Mouse (Mus musculus): ENCODE results near the gene Jmjd1c.

Jmjd1c gene

DNA sequence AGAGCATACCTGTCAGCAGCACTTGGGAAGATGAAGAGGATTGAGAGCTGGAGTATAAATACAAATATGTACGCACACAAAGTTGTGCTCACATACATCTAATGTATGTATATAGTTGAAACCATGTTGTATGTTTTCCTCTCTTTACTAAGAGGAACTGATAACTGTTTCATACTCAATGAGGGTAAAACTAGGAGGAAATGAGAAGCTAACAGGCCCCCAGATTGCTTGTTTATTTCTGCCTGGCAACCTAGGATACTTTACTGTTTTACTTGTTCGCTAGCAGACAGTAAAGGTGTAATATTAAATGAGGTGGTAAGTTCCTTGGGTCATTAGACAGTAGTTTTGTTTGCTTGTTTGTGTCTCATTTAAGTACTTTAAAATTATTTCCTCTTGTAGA, 41.5 kb downstream of the Jmjd1c start:
- no peak for DNase-seq

- no peak for DNase-seq
Measured at GRCm38 (mm10) chr10:67143661-67144060, 47.7 kb downstream of the Jmjd1c start.

DNA sequence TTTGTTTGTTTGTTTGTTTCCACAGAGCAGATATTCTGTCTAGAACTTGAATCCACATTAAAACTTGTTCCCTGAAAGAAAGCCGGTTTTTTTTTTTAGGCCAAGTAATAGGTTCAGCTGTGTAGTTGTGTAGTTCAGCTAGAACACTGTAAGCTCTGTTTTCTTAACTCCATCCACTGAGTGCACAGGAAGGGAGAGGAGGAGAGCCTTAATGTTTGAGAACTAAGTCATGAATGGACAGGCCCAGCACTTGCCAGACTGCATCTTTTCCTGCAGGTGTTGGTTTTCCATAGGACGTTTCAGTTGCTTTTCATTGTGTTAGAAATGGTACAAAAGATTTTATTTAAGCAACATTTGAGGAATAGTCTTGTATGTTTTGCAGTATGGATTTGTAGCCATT, 48.3 kb downstream of the Jmjd1c start:
- DNase-seq: no peak

- DNase-seq: no peak
Measured at GRCm38 (mm10) chr10:67145623-67146022, 49.7 kb downstream of the Jmjd1c start.

DNA sequence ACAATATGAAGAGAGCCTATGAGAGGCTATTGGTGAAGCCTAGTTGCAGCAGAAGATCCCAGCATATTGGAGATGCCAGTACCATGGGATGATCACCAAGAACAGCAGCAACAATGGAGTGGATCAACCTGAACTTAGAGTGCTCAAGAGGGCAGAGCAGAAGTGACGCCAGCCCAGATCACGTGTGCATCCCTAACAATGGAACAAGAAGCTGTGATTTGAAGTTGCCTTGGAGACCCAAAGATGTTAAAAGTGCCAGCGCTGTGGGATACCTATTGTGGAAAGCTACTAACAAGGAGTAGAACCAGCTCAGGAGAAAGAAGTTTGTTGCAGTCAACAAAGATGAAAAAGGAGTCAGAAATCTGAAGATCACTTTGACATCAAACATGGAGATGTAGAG, 55.8 kb downstream of the Jmjd1c start:
- DNase-seq: no peak

DNA sequence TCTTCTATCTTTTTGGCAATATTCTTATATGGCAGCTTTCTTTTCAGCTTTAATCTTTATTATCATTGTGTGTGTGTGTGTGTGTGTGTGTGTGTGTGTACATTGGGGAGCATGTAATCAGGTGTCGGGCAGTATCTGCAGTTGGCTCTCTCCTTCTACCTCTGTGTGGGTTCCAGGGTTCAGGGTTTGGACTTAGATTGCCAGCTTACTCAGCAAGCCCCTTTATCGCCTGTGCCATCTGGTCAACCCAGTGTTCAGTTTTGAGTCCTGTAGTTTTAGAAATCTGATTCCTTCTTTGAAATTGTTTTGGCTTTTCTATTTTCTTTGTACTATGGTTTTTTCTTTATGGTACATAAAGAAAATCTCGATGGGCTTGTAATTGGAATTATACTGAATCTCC, 58.7 kb downstream of the Jmjd1c start:
- no peak for DNase-seq

DNA sequence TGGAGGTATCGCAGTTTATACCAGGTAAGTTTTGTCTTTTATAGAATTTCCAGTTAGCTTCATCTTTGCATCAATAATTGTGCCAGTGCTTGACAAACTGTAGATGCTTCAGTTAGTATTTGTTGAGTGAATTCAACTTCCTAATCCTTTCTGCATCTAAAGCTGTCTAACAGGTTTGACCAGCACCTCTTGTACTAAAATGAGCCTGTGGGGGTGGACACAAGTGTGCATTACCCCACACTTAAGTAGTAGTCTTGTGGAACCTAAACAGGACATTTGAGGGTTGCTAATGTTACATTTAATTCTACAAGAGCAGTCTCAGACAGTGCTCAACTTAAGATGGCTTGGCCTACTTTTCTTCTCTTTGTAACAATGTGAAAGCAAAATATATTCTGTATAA, 78.1 kb downstream of the Jmjd1c start:
- DNase-seq: peak; percentile 32

GRCm38 (mm10) chr10:67176031-67176430, 80.1 kb downstream of the Jmjd1c start:
- DNase-seq: peak; percentile 67

- no peak for DNase-seq
Measured at GRCm38 (mm10) chr10:67176932-67177331, 81.0 kb downstream of the Jmjd1c start.

- no peak for DNase-seq
Measured at GRCm38 (mm10) chr10:67177410-67177809, 81.5 kb downstream of the Jmjd1c start.

- DNase-seq: no peak
Measured at GRCm38 (mm10) chr10:67180021-67180420, 84.1 kb downstream of the Jmjd1c start.

GRCm38 (mm10) chr10:67180799-67181198, 84.9 kb downstream of the Jmjd1c start:
- no peak for DNase-seq

DNA sequence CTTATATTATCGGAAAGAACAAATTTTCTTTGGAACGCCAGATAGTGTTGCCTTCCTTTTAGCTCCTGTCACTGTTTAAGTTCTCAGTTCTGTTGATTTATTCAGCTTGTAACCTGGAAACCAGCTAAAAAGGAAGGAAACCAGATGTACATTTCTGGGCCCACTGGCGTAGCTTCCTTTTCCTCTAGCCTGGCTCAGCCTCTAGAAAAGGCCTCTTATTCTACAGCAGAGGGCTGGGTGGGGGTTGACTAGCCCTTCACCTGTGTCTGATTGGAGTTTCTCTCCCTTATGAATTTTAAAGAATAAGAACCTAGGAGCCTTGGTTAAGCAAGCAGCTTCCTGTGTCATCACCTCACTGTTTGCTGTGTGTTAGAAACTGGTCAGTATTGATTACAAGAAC, 86.7 kb downstream of the Jmjd1c start:
- DNase-seq: no peak

DNA sequence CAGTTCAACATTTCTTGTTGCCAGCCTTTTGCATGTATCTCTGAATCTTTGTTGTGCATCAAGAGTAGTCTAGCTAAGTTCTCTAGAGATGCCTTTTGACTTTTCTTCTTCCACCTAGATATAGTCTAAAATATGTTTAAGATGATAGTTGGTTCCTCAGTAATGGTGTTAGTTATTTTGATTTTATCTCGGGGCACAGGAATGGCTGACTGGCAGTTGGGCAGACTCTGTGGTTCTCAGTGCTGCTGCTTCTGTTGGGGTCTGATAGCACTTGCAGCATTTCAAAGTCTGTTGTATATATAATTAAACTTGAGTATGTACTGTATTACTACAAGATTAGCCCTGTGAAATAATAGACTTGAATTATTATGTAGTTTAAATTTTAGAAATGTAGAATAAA, 87.2 kb downstream of the Jmjd1c start:
- no peak for DNase-seq

GRCm38 (mm10) chr10:67184441-67185070, 88.6 kb downstream of the Jmjd1c start:
- no peak for DNase-seq

DNA sequence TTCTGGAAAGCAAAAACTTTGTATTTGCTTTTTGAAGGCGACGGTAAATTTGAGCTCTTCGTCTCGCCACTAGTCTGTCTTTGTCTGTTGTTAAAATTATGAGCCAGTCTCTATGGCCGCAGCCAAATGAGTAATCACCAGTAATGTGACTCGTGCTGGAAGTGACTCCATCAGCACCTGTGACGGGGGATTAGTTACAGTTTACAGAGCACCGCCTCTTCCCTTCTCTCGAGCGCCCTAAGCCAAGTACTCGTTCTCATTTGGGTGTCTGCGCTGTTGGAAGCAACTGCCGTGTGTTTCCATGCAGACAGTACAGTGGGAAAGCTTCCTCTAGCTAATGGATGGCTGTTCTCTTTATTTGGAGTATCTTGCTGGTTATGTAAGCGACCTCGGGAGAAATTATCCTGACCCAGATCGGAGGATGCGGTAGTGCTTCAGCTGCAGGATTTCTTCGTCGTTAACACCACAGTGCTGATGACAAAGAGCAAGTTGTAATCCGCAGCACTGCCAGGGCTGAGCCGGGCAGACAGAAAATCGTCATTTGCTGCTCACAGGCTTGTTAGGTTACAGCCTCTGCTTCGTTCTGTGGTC, 89.7 kb downstream of the Jmjd1c start:
- peak; percentile 91 for DNase-seq

DNA sequence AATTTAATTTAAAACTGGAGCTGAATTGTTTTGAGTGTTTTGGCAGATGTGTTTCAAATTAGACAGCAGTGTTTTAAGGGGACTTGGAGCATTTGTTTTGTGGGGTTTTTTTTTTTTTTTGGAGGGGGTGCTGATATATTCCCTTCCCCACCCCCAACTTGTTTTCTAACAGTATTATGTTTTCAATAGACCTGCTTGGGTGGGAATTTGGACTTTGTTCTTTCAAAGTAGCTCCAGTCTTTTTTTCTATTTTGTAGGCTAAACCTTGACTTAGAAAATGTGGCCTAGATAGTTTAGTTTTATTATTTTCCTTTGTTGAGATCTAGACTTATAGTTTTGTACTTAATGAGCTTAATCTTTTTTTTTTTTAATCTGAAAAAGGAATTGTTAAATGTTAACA, 90.6 kb downstream of the Jmjd1c start:
- no peak for DNase-seq

DNA sequence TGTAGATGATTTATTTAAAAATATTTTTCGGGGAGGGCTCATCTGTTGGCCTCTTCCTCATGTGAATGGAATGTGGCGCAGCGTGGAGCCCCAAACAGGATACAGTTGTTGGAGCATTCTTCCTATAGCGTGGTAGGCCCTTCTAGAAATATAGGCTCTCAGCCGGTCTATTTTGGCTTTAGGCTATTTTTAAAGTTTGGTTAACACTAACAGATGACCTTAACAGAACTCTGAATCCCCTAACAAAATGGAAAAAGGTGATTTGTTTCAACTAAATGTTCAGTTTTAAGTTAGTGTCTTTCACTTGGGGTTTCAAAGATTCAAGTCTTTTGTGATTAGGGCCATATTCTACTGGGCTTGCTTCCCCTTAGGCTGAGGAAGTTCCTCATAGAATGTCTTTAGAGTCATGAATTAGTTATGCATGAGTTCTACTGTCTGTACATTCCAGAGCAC, 91.1 kb downstream of the Jmjd1c start:
- peak; percentile 37 for DNase-seq

DNA sequence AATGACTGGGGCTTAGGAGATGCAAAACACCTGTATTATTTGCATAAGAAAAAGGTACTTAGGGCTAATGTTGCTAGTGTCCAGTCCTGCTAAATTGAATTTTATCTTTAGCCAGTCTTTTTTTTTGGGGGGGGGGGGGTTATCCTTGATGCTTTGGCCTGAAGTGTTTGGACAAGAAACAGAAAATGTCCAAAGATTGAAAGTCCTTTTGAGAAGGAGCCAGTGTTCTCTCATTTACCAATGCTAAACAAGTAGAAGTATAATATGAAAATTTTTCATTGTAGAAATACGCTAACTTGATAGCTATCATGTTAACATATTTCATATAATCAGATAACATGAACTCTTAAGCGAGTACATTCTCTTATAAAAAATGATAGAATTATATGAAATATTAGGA, 92.0 kb downstream of the Jmjd1c start:
- no peak for DNase-seq

- DNase-seq: no peak
Measured at GRCm38 (mm10) chr10:67189057-67189456, 93.1 kb downstream of the Jmjd1c start.

DNA sequence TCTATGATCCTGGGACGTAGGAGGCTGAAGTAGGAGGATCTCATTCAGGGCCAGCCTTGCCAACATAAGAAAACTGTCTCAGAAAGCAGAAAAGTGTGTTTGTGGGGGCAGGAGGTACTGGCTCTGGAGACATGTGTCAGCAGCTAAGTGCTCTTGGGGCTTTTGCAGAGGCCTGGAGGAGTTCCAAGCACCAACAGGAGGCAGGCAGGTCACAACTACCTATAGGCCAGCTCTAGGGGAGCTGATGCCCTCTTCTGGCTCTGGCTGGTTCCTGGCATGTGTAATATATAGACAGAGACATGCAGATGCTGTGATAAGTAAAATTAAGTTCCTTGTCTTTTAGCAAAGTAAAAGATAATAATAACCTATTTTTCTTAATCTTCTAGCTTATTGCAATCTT, 94.3 kb downstream of the Jmjd1c start:
- DNase-seq: no peak

- no peak for DNase-seq
Measured at GRCm38 (mm10) chr10:67192366-67192765, 96.4 kb downstream of the Jmjd1c start.

DNA sequence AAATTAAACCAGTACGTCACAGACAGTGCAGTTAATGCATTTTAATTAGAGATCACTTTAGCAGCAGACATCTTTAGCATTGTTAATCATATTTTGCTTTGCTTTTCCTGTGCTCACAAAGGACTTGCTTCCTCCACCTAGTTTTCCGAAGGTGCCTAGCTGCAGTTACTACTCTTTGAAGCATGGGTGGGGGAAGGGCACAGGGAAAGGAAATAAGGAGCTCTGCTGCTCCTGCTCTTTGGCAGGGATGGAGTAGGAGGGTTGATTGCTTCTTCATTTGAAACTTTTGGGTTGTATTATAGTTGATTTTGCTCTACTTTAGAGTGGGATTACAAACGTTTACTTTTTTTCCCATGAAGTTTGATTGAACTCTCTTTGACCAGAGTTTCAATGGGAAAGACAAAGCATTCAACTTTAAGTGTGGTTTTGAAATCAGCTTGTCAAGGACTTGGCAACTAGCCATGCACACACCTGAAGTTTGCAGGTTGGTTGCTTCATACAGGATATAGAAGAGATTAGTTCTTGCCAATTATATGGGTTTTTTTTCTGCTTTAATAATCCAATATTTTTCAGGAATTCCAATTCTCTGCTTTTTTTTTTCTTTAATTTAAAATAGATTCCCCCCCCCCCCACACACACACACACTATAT, 97.2 kb downstream of the Jmjd1c start:
- DNase-seq: no peak

DNA sequence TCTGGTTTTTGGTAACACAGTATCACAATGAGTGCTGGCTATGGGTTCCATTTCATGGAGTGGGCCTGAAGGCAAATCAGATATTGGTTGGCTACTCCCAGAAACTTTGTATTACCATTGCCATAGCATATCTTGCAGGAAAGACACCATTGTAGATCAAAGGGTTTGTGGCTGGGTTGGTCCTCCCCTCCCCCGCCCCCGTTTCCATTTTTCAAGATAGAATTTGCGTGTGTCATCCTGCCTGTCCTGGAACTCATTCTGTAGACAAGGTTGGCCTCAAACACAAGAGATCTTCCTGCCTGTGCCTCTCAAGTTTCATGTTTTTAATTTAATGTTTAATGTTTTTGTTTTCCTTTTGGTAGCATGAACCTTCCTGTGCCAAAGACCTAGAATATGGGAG, 98.1 kb downstream of the Jmjd1c start:
- no peak for DNase-seq

DNA sequence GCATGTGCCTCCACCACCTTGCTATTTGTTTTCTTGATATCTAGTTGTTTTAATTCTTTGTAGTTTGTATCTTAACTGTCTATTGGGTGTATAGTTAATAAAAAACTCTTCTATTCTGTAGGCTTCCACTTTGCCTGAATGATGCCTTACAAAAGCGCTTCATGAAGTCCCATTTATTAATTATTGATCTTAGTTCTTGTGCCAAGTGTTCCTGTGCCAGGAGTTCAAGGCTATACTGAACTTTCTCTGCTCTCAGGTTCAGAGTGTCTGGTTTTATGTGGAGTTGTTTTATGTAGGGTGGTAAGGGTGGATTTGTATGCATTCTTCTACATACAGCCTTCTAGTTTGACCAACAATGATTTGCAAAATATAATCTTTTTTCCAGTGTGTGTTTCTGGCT, 99.7 kb downstream of the Jmjd1c start:
- DNase-seq: peak; percentile 50
